Mouse (Mus musculus): ENCODE results near the gene Nsl1.

GRCm38 (mm10) chr1:191087955-191088354 is 25.1 kb downstream of the Nsl1 start:
- TF ChIP-seq HCFC1 (IDR thresholded peaks at IDR 0.05; ENCODE audit: borderline replicate concordance, insufficient read depth, low read length) (no peak), CHD2 (IDR thresholded peaks at IDR 0.05; ENCODE audit: low read depth, low read length) (no peak), ZC3H11A (IDR thresholded peaks at IDR 0.05; ENCODE audit: borderline replicate concordance, low read depth, low read length) (no peak)

Measured in ES-E14 (cell line).